In the genomic region with DNA sequence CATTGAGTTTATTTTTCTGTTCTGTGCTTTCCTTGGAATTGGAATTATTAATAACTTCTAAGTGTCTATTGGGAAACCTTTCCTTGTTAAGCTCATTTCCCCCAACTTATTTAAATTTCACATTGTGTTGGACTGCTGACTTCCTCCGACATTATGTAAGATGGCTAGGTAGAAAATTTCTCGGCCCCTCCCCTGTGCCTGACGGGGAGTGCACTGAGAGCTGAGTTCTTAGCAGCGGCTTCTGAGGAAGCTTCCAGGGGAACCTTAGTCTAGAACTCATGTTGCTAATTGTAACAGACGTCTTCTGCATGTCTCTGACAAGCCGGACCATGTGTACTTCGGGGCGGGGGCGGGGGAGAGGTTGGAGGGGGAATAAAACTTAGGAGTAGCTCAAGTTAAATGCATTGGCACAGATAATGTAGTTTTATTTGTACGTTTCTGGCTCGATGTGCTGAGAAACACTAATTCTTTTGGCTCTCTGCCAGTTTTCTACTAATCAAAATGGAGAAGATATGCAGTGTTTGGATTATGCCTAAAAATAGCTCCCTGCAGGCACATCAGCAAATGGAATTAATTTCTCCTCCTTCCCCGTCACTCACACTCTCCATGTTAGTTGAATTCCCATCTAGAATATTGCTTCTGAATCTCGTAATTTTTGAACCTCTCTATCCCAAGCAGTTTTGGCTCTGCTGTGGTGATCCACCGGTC, we compare ENCODE assay signal across 16 mouse cellular contexts. TPM values are rescaled to one million over a fixed set of nuclear protein-coding genes. Genes with fewer than 3 reads are reported as not detected.
DNase-seq lines count a peak whose midpoint lies in the region; ATAC-seq and TF ChIP-seq lines count a peak whose summit lies in the region.
"Had no signal": no experiment of that assay in that cellular context is flagged by ENCODE, and none has a peak within 500 bp of the region (broad histone marks: within the 10 kb centered on the region; RNA-seq: fewer than 3 reads in every experiment).

No protein-coding gene starts in this region.

- H3K4me3 ChIP-seq in hindbrain, embryonic 14.5 days (replicated peaks; ENCODE audit: low read length) = no peak overlapping the region
- no peak overlapping the region for H3K4me3 ChIP-seq in hindbrain, embryonic 13.5 days
- H3K4me3 ChIP-seq in lung, embryonic 14.5 days (ENCODE audit: low read depth, low read length) = no peak overlapping the region
- peak overlapping the region; percentile 92 for H3K4me3 ChIP-seq in cortical plate, adult 2 months (ENCODE audit: insufficient read depth, low read length)
- H3K4me3 ChIP-seq in midbrain, postnatal 0 days (ENCODE audit: low read depth, low read length) = no peak overlapping the region
- H3K4me3 ChIP-seq: erythroblast, embryonic 14.5 days; intestine, embryonic 15.5 days; limb, embryonic 15.5 days; neural tube, embryonic 15.5 days had no signal

- no peak overlapping the region for H3K4me2 ChIP-seq in hindbrain, embryonic 14.5 days (replicated peaks)
- H3K4me2 ChIP-seq in hindbrain, embryonic 13.5 days = no peak overlapping the region
- peak overlapping the region; percentile 37; the same call in 1 of the 2 replicates for H3K4me2 ChIP-seq in lung, embryonic 14.5 days
- peak overlapping the region; percentile 24 for H3K4me2 ChIP-seq in midbrain, postnatal 0 days (ENCODE audit: low read depth, low read length, poor library complexity, severe bottlenecking)
- H3K4me2 ChIP-seq: intestine, embryonic 15.5 days; limb, embryonic 15.5 days had no signal

- H3K9ac ChIP-seq in hindbrain, embryonic 14.5 days = no peak overlapping the region
- no peak overlapping the region for H3K9ac ChIP-seq in hindbrain, embryonic 13.5 days
- H3K9ac ChIP-seq in lung, embryonic 14.5 days = no peak overlapping the region
- no peak overlapping the region for H3K9ac ChIP-seq in midbrain, postnatal 0 days (replicated peaks; ENCODE audit: low read length, poor library complexity, severe bottlenecking)
- H3K9ac ChIP-seq: intestine, embryonic 15.5 days; limb, embryonic 15.5 days; neural tube, embryonic 15.5 days had no signal

- peak; percentile 66 for DNase-seq in hindbrain, embryonic 14.5 days (ENCODE audit: low spot score)
- peak; percentile 93 for DNase-seq in lung, embryonic 14.5 days
- DNase-seq in lung, postnatal 14 days = no peak
- DNase-seq in midbrain, postnatal 0 days (ENCODE audit: low spot score) = peak; percentile 50
- DNase-seq in gastrocnemius, postnatal 36 days = no peak
- DNase-seq in spleen, postnatal 4 days (ENCODE audit: low spot score in 2 of 2) = no peak
- DNase-seq: cerebellum, postnatal 14 days; gastrocnemius, postnatal 14 days; right cerebral cortex, postnatal 25 days had no signal

- H3K36me3 ChIP-seq in hindbrain, embryonic 14.5 days (replicated peaks; ENCODE audit: control insufficient read depth, insufficient read depth) = no peaks in the 10 kb centered on the region
- no peaks in the 10 kb centered on the region for H3K36me3 ChIP-seq in hindbrain, embryonic 13.5 days
- H3K36me3 ChIP-seq in lung, embryonic 14.5 days (ENCODE audit: insufficient read depth) = no peaks in the 10 kb centered on the region
- no peaks in the 10 kb centered on the region for H3K36me3 ChIP-seq in midbrain, postnatal 0 days (ENCODE audit: insufficient read depth, low read length)
- H3K36me3 ChIP-seq: intestine, embryonic 15.5 days; limb, embryonic 15.5 days; neural tube, embryonic 15.5 days had no signal

- no peak overlapping the region for H3K27ac ChIP-seq in hindbrain, embryonic 14.5 days
- no peak overlapping the region for H3K27ac ChIP-seq in hindbrain, embryonic 13.5 days
- no peak overlapping the region for H3K27ac ChIP-seq in lung, embryonic 14.5 days (ENCODE audit: low read depth)
- H3K27ac ChIP-seq in cortical plate, adult 2 months (ENCODE audit: insufficient read depth, low read length) = no peak overlapping the region
- no peak overlapping the region for H3K27ac ChIP-seq in midbrain, postnatal 0 days (ENCODE audit: low read depth, low read length)
- H3K27ac ChIP-seq: intestine, embryonic 15.5 days; limb, embryonic 15.5 days; neural tube, embryonic 15.5 days had no signal

- H3K4me1 ChIP-seq in hindbrain, embryonic 14.5 days (replicated peaks; ENCODE audit: control insufficient read depth, insufficient read depth, low read length) = peaks cover 14% of the 10 kb centered on the region
- peaks cover 39% of the 10 kb centered on the region for H3K4me1 ChIP-seq in hindbrain, embryonic 13.5 days (replicated peaks)
- H3K4me1 ChIP-seq in lung, embryonic 14.5 days (ENCODE audit: insufficient read depth) = peaks cover 24% of the 10 kb centered on the region
- peaks cover 6% of the 10 kb centered on the region for H3K4me1 ChIP-seq in cortical plate, adult 2 months (ENCODE audit: control insufficient read depth, insufficient read depth, low read length)
- no peaks in the 10 kb centered on the region for H3K4me1 ChIP-seq in midbrain, postnatal 0 days (ENCODE audit: insufficient read depth, low read length)

- 58% methylated on average over 14 of the region's 14 CpGs for WGBS in hindbrain, embryonic 14.5 days
- WGBS in hindbrain, embryonic 13.5 days = 66% methylated on average over 14 of the region's 14 CpGs
- 33% methylated on average over 14 of the region's 14 CpGs for WGBS in lung, embryonic 14.5 days
- WGBS in midbrain, postnatal 0 days = 46% methylated on average over 14 of the region's 14 CpGs

- peaks cover 40% of the 10 kb centered on the region for H3K27me3 ChIP-seq in hindbrain, embryonic 14.5 days (ENCODE audit: control insufficient read depth, insufficient read depth, low read length)
- peaks cover 63% of the 10 kb centered on the region for H3K27me3 ChIP-seq in hindbrain, embryonic 13.5 days
- H3K27me3 ChIP-seq in lung, embryonic 14.5 days (ENCODE audit: insufficient read depth, low read length) = peaks cover 23% of the 10 kb centered on the region
- peaks cover 18% of the 10 kb centered on the region for H3K27me3 ChIP-seq in midbrain, postnatal 0 days (ENCODE audit: insufficient read depth, low read length)

- no peaks in the 10 kb centered on the region for H3K9me3 ChIP-seq in hindbrain, embryonic 14.5 days (ENCODE audit: control insufficient read depth, low read length)
- no peaks in the 10 kb centered on the region for H3K9me3 ChIP-seq in hindbrain, embryonic 13.5 days
- H3K9me3 ChIP-seq in lung, embryonic 14.5 days (ENCODE audit: low read depth, low read length) = no peaks in the 10 kb centered on the region
- no peaks in the 10 kb centered on the region for H3K9me3 ChIP-seq in midbrain, postnatal 0 days (ENCODE audit: low read length)
- H3K9me3 ChIP-seq: intestine, embryonic 15.5 days; limb, embryonic 15.5 days; neural tube, embryonic 15.5 days had no signal

- intact Hi-C loops in gastrocnemius, postnatal 36 days (cut with DNase I) = no loop called here

- TF ChIP-seq CTCF in lung, embryonic 14.5 days (IDR thresholded peaks at IDR 0.05; ENCODE audit: low read depth) = no peak
- TF ChIP-seq CTCF in cortical plate, adult 2 months (IDR thresholded peaks at IDR 0.05; ENCODE audit: extremely low read depth, insufficient read depth, low read length) = no peak
- TF ChIP-seq CTCF in midbrain, postnatal 0 days (IDR thresholded peaks at IDR 0.05) = no peak

- TF ChIP-seq POLR2A in cortical plate, adult 2 months (IDR thresholded peaks at IDR 0.05; ENCODE audit: extremely low read depth, insufficient read depth, low read length) = no peak

- peak; percentile 17; the same call in 1 of the 2 replicates for ATAC-seq in hindbrain, embryonic 14.5 days (ENCODE audit: low FRiP score)
- no peak for ATAC-seq in hindbrain, embryonic 13.5 days (ENCODE audit: low FRiP score)
- ATAC-seq in lung, embryonic 14.5 days (ENCODE audit: insufficient read depth) = peak; percentile 67
- ATAC-seq in midbrain, postnatal 0 days (ENCODE audit: low FRiP score) = no peak
- ATAC-seq: intestine, embryonic 15.5 days had no signal

RNA-seq across cellular contexts. Expression of a gene that starts 5.3 kb away (rescaled TPM):
- polyA plus RNA-seq in hindbrain, embryonic 14.5 days (2014; fragmentation: Nextera tagmentation; extraction: Ambion mirVana) = 1.4 and 1.8 TPM in 2 replicates
- 0.31 and 0.44 TPM in 2 replicates for polyA plus RNA-seq in hindbrain, embryonic 13.5 days (2015; fragmentation: Nextera tagmentation; extraction: Ambion mirVana)
- 1.2 and 1.6 TPM in 2 replicates for polyA plus RNA-seq in lung, embryonic 14.5 days (2014; fragmentation: Nextera tagmentation; extraction: Ambion mirVana)
- polyA plus RNA-seq in cortical plate, adult 2 months (2012; rRNA removed) = 30.8 and 34.0 TPM in 2 replicates
- 5.1 and 7.6 TPM in 2 replicates for total RNA-seq in midbrain, postnatal 0 days (2014; rRNA removed)
- 2.0 and 2.9 TPM in 2 replicates for polyA plus RNA-seq in midbrain, postnatal 0 days (2015; fragmentation: Nextera tagmentation; extraction: Ambion mirVana)
- under 1 TPM; 0.15 to 0.20 TPM for total RNA-seq in gastrocnemius, postnatal 36 days (2021)
- total RNA-seq: CH12.LX had no signal

Comparison
In these comparisons a context has a peak if more than half of its experiments do, and no peak if none do; other contexts are left out.
1. ATAC-seq: peak in hindbrain, embryonic 14.5 days (single experiment) and lung, embryonic 14.5 days (single experiment); none in hindbrain, embryonic 13.5 days (single experiment) and midbrain, postnatal 0 days (single experiment).
2. DNase-seq: peak in hindbrain, embryonic 14.5 days (single experiment), lung, embryonic 14.5 days (single experiment) and midbrain, postnatal 0 days (single experiment); none in lung, postnatal 14 days (single experiment), gastrocnemius, postnatal 36 days (0 of 2) and spleen, postnatal 4 days (0 of 2).
3. H3K4me2 ChIP-seq: peak in lung, embryonic 14.5 days (single experiment) and midbrain, postnatal 0 days (single experiment); none in hindbrain, embryonic 14.5 days (single experiment) and hindbrain, embryonic 13.5 days (single experiment).